Mouse (Mus musculus): ENCODE measurements around the gene Aqp2. TPM values are rescaled to one million over a fixed set of nuclear protein-coding genes. Genes with fewer than 3 reads are reported as not detected.

Aqp2 gene
- total RNA-seq (2014; rRNA removed; ENCODE audit: low replicate concordance) (not detected in 2 replicates), polyA plus RNA-seq (2015; fragmentation: Nextera tagmentation; extraction: Ambion mirVana) (not detected in 2 replicates)

- no peak for DNase-seq (ENCODE audit: low spot score)
- Histone ChIP-seq H3K4me3 (ENCODE audit: low read depth, low read length) (no peak within 1 kb of the TSS), H3K27ac (ENCODE audit: low read depth) (no peak within 1 kb of the TSS), H3K9me3 (replicated peaks; ENCODE audit: control insufficient read depth, low read length) (no peaks in the 10 kb centered on the region), H3K36me3 (replicated peaks; ENCODE audit: control insufficient read depth, insufficient read depth, low read length) (no peaks in the 10 kb centered on the region), H3K27me3 (ENCODE audit: control insufficient read depth, insufficient read depth, low read length) (peaks cover 78% of the 10 kb centered on the region), H3K4me2 (ENCODE audit: low read depth, low read length) (no peak within 1 kb of the TSS), H3K4me1 (ENCODE audit: control insufficient read depth, insufficient read depth) (0 out of 2 replicates have a peak, but pooled peaks cover under 1% of the 10 kb centered on the region), H3K9ac (replicated peaks; ENCODE audit: low read depth, low read length) (no peak within 1 kb of the TSS)
- TF ChIP-seq EP300 (IDR thresholded peaks at IDR 0.05; ENCODE audit: low read depth) (no peak), CTCF (IDR thresholded peaks at IDR 0.05; ENCODE audit: low read depth) (no peak)
- no peak for ATAC-seq (ENCODE audit: insufficient read depth, low read depth)
- 74% methylated on average over 26 of the region's 26 CpGs for WGBS
These were observed at the start of gene Aqp2 for GRCm38 (mm10) chr15:99578802-99579485. Aqp2 (plus strand) TSS chr15:99579055.

DNA sequence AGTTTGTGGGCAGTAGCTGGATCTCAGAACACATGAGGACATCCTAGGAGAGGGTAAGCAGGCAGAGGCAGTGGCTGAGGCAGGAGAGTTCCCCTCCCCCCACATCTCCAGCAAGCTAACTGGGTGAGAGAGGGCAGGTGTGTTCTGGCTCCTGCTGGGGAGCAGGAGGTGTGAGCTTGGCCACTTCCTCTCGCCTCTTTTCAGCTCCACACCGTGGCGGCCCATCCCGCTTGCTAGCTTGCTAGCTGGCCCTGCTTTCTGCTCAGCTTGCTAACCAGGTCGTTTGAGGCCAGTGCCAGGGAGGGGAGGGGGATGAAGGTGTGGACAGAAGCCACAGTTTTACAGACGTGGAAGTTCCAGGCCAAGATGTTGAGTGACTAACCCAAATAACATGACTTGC, 47.7 kb upstream of the Aqp2 start:
- Histone ChIP-seq H3K9ac (replicated peaks; ENCODE audit: low read depth, low read length) (no peak overlapping the region), H3K4me1 (ENCODE audit: control insufficient read depth, insufficient read depth) (no peaks in the 10 kb centered on the region), H3K9me3 (replicated peaks; ENCODE audit: control insufficient read depth, low read length) (no peaks in the 10 kb centered on the region), H3K4me3 (ENCODE audit: low read depth, low read length) (no peak overlapping the region), H3K4me2 (ENCODE audit: low read depth, low read length) (no peak overlapping the region), H3K27ac (ENCODE audit: low read depth) (no peak overlapping the region), H3K36me3 (replicated peaks; ENCODE audit: control insufficient read depth, insufficient read depth, low read length) (no peaks in the 10 kb centered on the region), H3K27me3 (ENCODE audit: control insufficient read depth, insufficient read depth, low read length) (peaks cover 61% of the 10 kb centered on the region)
- DNase-seq (ENCODE audit: low spot score), result no peak
- 22% methylated on average over 6 of the region's 6 CpGs for WGBS
- no peak for TF ChIP-seq EP300 (IDR thresholded peaks at IDR 0.05; ENCODE audit: low read depth)
- no peak for TF ChIP-seq CTCF (IDR thresholded peaks at IDR 0.05; ENCODE audit: low read depth)
- ATAC-seq (ENCODE audit: insufficient read depth, low read depth), result no peak

DNA sequence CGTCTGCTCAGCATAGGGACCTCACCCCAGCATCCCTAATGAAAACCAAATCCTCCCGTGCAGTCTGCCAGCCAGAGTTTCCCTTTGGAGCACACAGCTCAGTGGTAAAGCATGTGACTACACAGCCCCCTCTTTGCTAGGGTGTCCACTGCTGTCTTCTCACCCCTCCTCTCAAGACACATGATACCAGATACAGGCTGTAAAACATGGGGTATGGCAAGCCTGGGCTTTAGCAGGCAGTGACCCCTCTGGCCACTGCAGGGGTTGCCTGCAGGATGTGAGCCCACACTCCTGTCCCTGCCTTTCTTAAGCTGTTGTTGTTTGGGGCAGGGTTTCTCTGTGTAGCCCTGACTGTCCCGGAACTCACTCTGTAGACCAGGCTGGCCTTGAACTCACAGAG, 46.8 kb upstream of the Aqp2 start:
- peaks cover 59% of the 10 kb centered on the region for H3K27me3 ChIP-seq (ENCODE audit: control insufficient read depth, insufficient read depth, low read length)
- no peak overlapping the region for H3K4me3 ChIP-seq (ENCODE audit: low read depth, low read length)
- H3K9me3 ChIP-seq (replicated peaks; ENCODE audit: control insufficient read depth, low read length), result no peaks in the 10 kb centered on the region
- no peaks in the 10 kb centered on the region for H3K36me3 ChIP-seq (replicated peaks; ENCODE audit: control insufficient read depth, insufficient read depth, low read length)
- DNase-seq (ENCODE audit: low spot score) (no peak), ATAC-seq (ENCODE audit: insufficient read depth, low read depth) (no peak)
- H3K4me1 ChIP-seq (ENCODE audit: control insufficient read depth, insufficient read depth), result no peaks in the 10 kb centered on the region
- H3K9ac ChIP-seq (replicated peaks; ENCODE audit: low read depth, low read length), result no peak overlapping the region
- 49% methylated on average over 3 of the region's 3 CpGs for WGBS
- TF ChIP-seq EP300 (IDR thresholded peaks at IDR 0.05; ENCODE audit: low read depth) (no peak), CTCF (IDR thresholded peaks at IDR 0.05; ENCODE audit: low read depth) (peak; percentile 6; the same call in 1 of the 2 replicates)
- H3K27ac ChIP-seq (ENCODE audit: low read depth), result no peak overlapping the region
- no peak overlapping the region for H3K4me2 ChIP-seq (ENCODE audit: low read depth, low read length)

DNA sequence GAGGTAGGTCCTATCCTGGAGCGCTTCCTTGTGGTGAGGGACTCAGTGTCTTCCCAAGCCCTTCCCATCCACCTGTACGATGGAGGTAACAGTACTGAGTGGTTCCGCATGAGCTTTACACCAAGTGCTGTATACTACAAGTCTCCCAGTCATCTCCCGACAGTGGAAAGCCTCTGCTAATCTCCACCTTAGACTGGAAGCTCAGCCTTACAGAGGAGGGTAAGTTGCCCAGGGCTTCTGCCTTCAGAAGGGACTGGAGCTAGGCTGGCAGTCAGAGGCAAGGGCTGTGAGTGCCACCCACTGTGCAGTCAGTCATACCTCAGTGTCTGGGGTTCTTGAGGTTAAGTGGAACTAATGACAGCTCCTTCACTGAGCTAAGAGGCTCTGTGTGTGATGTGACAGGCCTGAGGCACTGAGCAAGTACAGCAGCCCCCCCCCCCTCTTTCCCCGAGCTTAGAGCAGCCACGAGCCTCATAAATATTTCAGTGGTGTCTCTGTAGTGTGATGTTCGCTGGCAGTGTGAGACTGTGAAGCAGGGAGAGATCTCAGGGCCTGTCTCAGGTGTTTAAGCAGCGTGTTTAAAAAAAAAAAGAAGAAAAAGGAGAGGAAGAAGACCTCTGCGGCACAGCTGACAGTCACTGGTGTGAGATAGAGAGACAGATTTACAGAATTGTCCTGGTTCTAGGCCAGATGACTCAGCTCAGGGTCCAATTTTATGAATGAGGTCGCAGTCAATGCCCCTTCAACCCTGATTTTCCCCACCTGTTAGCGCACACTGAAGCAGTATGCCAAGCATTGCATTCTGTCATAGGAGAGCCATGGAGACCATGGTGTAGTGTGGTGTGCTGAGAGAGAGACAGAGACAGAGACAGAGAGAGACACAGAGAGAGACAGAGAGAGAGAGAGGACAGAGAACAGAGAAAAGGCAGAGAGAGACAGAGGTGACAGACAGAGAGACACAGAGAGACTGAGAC, 41.7 kb upstream of the Aqp2 start:
- Histone ChIP-seq H3K27ac (ENCODE audit: low read depth) (no peak overlapping the region), H3K4me3 (ENCODE audit: low read depth, low read length) (no peak overlapping the region), H3K9ac (replicated peaks; ENCODE audit: low read depth, low read length) (no peak overlapping the region), H3K4me2 (ENCODE audit: low read depth, low read length) (no peak overlapping the region), H3K4me1 (ENCODE audit: control insufficient read depth, insufficient read depth) (no peaks in the 10 kb centered on the region), H3K36me3 (replicated peaks; ENCODE audit: control insufficient read depth, insufficient read depth, low read length) (no peaks in the 10 kb centered on the region), H3K27me3 (ENCODE audit: control insufficient read depth, insufficient read depth, low read length) (peaks cover 40% of the 10 kb centered on the region), H3K9me3 (replicated peaks; ENCODE audit: control insufficient read depth, low read length) (no peaks in the 10 kb centered on the region)
- no peak for ATAC-seq (ENCODE audit: insufficient read depth, low read depth)
- no peak for DNase-seq (ENCODE audit: low spot score)
- 48% methylated on average over 11 of the region's 11 CpGs for WGBS
- TF ChIP-seq CTCF (IDR thresholded peaks at IDR 0.05; ENCODE audit: low read depth) (no peak), EP300 (IDR thresholded peaks at IDR 0.05; ENCODE audit: low read depth) (no peak)

DNA sequence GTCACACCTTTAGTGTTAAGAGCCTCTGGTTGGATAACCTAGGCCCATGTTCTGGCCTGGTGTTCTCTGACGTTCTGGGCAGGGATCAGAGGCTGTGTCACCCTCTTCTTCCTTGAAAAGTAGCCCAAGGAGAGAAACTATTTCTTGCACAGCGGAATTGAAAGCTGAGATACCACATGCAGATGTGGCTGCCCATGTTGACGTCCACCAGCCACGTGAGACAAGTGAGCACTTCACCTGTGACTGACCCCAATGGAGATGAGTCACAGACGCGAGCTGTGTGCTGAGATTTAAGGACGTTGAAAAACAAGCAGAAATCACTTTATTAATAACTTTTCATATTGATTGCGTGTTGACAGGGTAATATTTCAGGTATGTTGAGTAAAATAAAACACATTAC, 39.0 kb upstream of the Aqp2 start:
- no peaks in the 10 kb centered on the region for H3K36me3 ChIP-seq (replicated peaks; ENCODE audit: control insufficient read depth, insufficient read depth, low read length)
- no peak overlapping the region for H3K4me2 ChIP-seq (ENCODE audit: low read depth, low read length)
- no peaks in the 10 kb centered on the region for H3K4me1 ChIP-seq (ENCODE audit: control insufficient read depth, insufficient read depth)
- H3K9ac ChIP-seq (replicated peaks; ENCODE audit: low read depth, low read length), result no peak overlapping the region
- no peak overlapping the region for H3K27ac ChIP-seq (ENCODE audit: low read depth)
- H3K9me3 ChIP-seq (replicated peaks; ENCODE audit: control insufficient read depth, low read length), result no peaks in the 10 kb centered on the region
- peaks cover 46% of the 10 kb centered on the region for H3K27me3 ChIP-seq (ENCODE audit: control insufficient read depth, insufficient read depth, low read length)
- ATAC-seq (ENCODE audit: insufficient read depth, low read depth) (no peak), DNase-seq (ENCODE audit: low spot score) (no peak)
- 70% methylated on average over 8 of the region's 8 CpGs for WGBS
- no peak for TF ChIP-seq EP300 (IDR thresholded peaks at IDR 0.05; ENCODE audit: low read depth)
- no peak for TF ChIP-seq CTCF (IDR thresholded peaks at IDR 0.05; ENCODE audit: low read depth)
- H3K4me3 ChIP-seq (ENCODE audit: low read depth, low read length), result no peak overlapping the region
